Mouse (Mus musculus) macrophage (primary cell): Measurements from ENCODE around the gene Eif4e3. TPM values are rescaled to one million over a fixed set of nuclear protein-coding genes. Genes with fewer than 3 reads are reported as not detected.

Experiments used
- H3K27ac ChIP-seq: fragments of 350-480 bp; formaldehyde crosslinking; 2 replicates; pipeline ENCODE4 v1.9.0; 2021
- H3K36me3 ChIP-seq: fragments of 350-480 bp; formaldehyde crosslinking; 2 replicates; pipeline ENCODE4 v1.9.0; 2021; ENCODE audit errors: inconsistent target
- H3K4me3 ChIP-seq: fragments of 350-480 bp; formaldehyde crosslinking; 2 replicates; pipeline ENCODE4 v1.9.0; 2021; ENCODE audit errors: inconsistent target
- H3K79me2 ChIP-seq: fragments of 350-480 bp; formaldehyde crosslinking; 2 replicates; pipeline ENCODE4 v1.9.0; 2021; ENCODE audit errors: inconsistent target
- WGBS: methylation state at CpG from one replicate; pipeline ENCODE4 v1.1.7; 2026; ENCODE audit warnings: inconsistent platforms; ENCODE audit not compliant: missing documents; 5-methylcytosine and 5-hydroxymethylcytosine counted together
- polyA plus RNA-seq: library from polyadenylated mRNA; stranded (reverse); fragments of 250-400 nt; gene quantifications from 3 replicates; pipeline ENCODE4 v1.2.4, GENCODE M21; 2018; ENCODE audit warnings: inconsistent platforms

The Eif4e3 gene
- polyA plus RNA-seq, 1 experiment from 2014 or later = 25.3 TPM

GRCm38 (mm10) chr6:99649307-99649706 lies 17.3 kb downstream of the Eif4e3 start:
- H3K27ac ChIP-seq = 0 out of 2 replicates have a peak overlapping the region, but pooled peaks have one; percentile 8
- H3K36me3 ChIP-seq = no peaks in the 10 kb centered on the region
- 8% methylated on average over 2 of the region's 2 CpGs for whole genome bisulfite sequencing
- H3K4me3 ChIP-seq = no peak overlapping the region
- peaks cover 21% of the 10 kb centered on the region; the same call in 1 of the 2 replicates for H3K79me2 ChIP-seq

GRCm38 (mm10) chr6:99646344-99646743 lies 20.2 kb downstream of the Eif4e3 start:
- WGBS = 87% methylated on average over 5 of the region's 10 CpGs
- Histone ChIP-seq H3K79me2 (no peaks in the 10 kb centered on the region), H3K36me3 (no peaks in the 10 kb centered on the region), H3K4me3 (no peak overlapping the region), H3K27ac (no peak overlapping the region)

GRCm38 (mm10) chr6:99644876-99645275 lies 21.7 kb downstream of the Eif4e3 start:
- Histone ChIP-seq H3K79me2 (no peaks in the 10 kb centered on the region), H3K36me3 (peaks cover 7% of the 10 kb centered on the region; the same call in 1 of the 2 replicates), H3K27ac (no peak overlapping the region), H3K4me3 (no peak overlapping the region)
- 81% methylated on average over 4 of the region's 5 CpGs for whole genome bisulfite sequencing

- Histone ChIP-seq H3K4me3 (no peak overlapping the region), H3K27ac (no peak overlapping the region), H3K79me2 (no peaks in the 10 kb centered on the region), H3K36me3 (peaks cover 12% of the 10 kb centered on the region; the same call in 1 of the 2 replicates)
- 80% methylated on average over 5 of the region's 5 CpGs for WGBS
Observed at GRCm38 (mm10) chr6:99644386-99644785, 22.2 kb downstream of the Eif4e3 start.

- Histone ChIP-seq H3K27ac (no peak overlapping the region), H3K79me2 (no peaks in the 10 kb centered on the region), H3K4me3 (no peak overlapping the region), H3K36me3 (peaks cover 17% of the 10 kb centered on the region; the same call in 1 of the 2 replicates)
- 87% methylated on average over 10 of the region's 10 CpGs for WGBS
Observed at GRCm38 (mm10) chr6:99643439-99644199, 23.0 kb downstream of the Eif4e3 start.

- H3K79me2 ChIP-seq = no peaks in the 10 kb centered on the region
- no peak overlapping the region for H3K4me3 ChIP-seq
- no peak overlapping the region for H3K27ac ChIP-seq
- 71% methylated on average over 3 of the region's 4 CpGs for WGBS
- H3K36me3 ChIP-seq = peaks cover 37% of the 10 kb centered on the region
Observed at GRCm38 (mm10) chr6:99637456-99637855, 29.1 kb downstream of the Eif4e3 start.

GRCm38 (mm10) chr6:99636801-99637200 lies 29.8 kb downstream of the Eif4e3 start:
- H3K36me3 ChIP-seq = peaks cover 43% of the 10 kb centered on the region
- H3K27ac ChIP-seq = no peak overlapping the region
- H3K79me2 ChIP-seq = no peaks in the 10 kb centered on the region
- WGBS = 43% methylated on average over 8 of the region's 8 CpGs
- no peak overlapping the region for H3K4me3 ChIP-seq

GRCm38 (mm10) chr6:99636121-99636520 lies 30.4 kb downstream of the Eif4e3 start:
- H3K4me3 ChIP-seq = no peak overlapping the region
- H3K36me3 ChIP-seq = peaks cover 48% of the 10 kb centered on the region
- H3K27ac ChIP-seq = no peak overlapping the region
- H3K79me2 ChIP-seq = no peaks in the 10 kb centered on the region
- WGBS = 91% methylated on average over 9 of the region's 9 CpGs

- 93% methylated on average over 32 of the region's 32 CpGs for WGBS
- H3K4me3 ChIP-seq = no peak overlapping the region
- no peaks in the 10 kb centered on the region for H3K79me2 ChIP-seq
- no peak overlapping the region for H3K27ac ChIP-seq
- peaks cover 53% of the 10 kb centered on the region for H3K36me3 ChIP-seq
Observed at GRCm38 (mm10) chr6:99632121-99632980, 34.2 kb downstream of the Eif4e3 start.

- 95% methylated on average over 5 of the region's 5 CpGs for WGBS
- Histone ChIP-seq H3K79me2 (no peaks in the 10 kb centered on the region), H3K27ac (no peak overlapping the region), H3K4me3 (no peak overlapping the region), H3K36me3 (peaks cover 53% of the 10 kb centered on the region)
Observed at GRCm38 (mm10) chr6:99631637-99632036, 34.9 kb downstream of the Eif4e3 start.

- WGBS = 98% methylated on average over 8 of the region's 8 CpGs
- Histone ChIP-seq H3K36me3 (peaks cover 49% of the 10 kb centered on the region), H3K27ac (no peak overlapping the region), H3K4me3 (no peak overlapping the region), H3K79me2 (no peaks in the 10 kb centered on the region)
Observed at GRCm38 (mm10) chr6:99629726-99630458, 36.7 kb downstream of the Eif4e3 start.

- Histone ChIP-seq H3K36me3 (peaks cover 28% of the 10 kb centered on the region), H3K27ac (no peak overlapping the region), H3K79me2 (no peaks in the 10 kb centered on the region), H3K4me3 (no peak overlapping the region)
- 83% methylated on average over 2 of the region's 2 CpGs for WGBS
Observed at GRCm38 (mm10) chr6:99626347-99626746, 40.2 kb downstream of the Eif4e3 start.

GRCm38 (mm10) chr6:99625803-99626202 lies 40.8 kb downstream of the Eif4e3 start:
- 16% methylated on average over 6 of the region's 7 CpGs for WGBS
- H3K27ac ChIP-seq = no peak overlapping the region

GRCm38 (mm10) chr6:99625306-99625705 lies 41.3 kb downstream of the Eif4e3 start:
- 38% methylated on average over 7 of the region's 7 CpGs for WGBS
- no peak overlapping the region for H3K27ac ChIP-seq
- no peaks in the 10 kb centered on the region for H3K79me2 ChIP-seq
- H3K36me3 ChIP-seq = peaks cover 18% of the 10 kb centered on the region
- H3K4me3 ChIP-seq = no peak overlapping the region

More at GRCm38 (mm10) chr6:99625803-99626202, 40.8 kb downstream of the Eif4e3 start:
- H3K79me2 ChIP-seq = no peaks in the 10 kb centered on the region
- no peak overlapping the region for H3K4me3 ChIP-seq
- H3K36me3 ChIP-seq = peaks cover 23% of the 10 kb centered on the region
